Mouse (Mus musculus) testis, adult 2 months (tissue): ENCODE measurements around the gene Cpne2.

Experiments
- CTCF ChIP-seq: fragments of 200-500 bp; IDR thresholded peaks from 2 replicates; pipeline ENCODE4 v1.5.1; 2012; ENCODE audit warnings: low read depth, mild to moderate bottlenecking, inconsistent platforms, low read length, moderate library complexity; ENCODE audit not compliant: control insufficient read depth, insufficient read depth, insufficient replicate concordance
- POLR2A ChIP-seq: fragments of 200-500 bp; IDR thresholded peaks from 2 replicates; pipeline ENCODE4 v1.6.1; 2012; ENCODE audit warnings: low read depth, mild to moderate bottlenecking, inconsistent platforms, low read length, moderate library complexity; ENCODE audit not compliant: control insufficient read depth

DNA sequence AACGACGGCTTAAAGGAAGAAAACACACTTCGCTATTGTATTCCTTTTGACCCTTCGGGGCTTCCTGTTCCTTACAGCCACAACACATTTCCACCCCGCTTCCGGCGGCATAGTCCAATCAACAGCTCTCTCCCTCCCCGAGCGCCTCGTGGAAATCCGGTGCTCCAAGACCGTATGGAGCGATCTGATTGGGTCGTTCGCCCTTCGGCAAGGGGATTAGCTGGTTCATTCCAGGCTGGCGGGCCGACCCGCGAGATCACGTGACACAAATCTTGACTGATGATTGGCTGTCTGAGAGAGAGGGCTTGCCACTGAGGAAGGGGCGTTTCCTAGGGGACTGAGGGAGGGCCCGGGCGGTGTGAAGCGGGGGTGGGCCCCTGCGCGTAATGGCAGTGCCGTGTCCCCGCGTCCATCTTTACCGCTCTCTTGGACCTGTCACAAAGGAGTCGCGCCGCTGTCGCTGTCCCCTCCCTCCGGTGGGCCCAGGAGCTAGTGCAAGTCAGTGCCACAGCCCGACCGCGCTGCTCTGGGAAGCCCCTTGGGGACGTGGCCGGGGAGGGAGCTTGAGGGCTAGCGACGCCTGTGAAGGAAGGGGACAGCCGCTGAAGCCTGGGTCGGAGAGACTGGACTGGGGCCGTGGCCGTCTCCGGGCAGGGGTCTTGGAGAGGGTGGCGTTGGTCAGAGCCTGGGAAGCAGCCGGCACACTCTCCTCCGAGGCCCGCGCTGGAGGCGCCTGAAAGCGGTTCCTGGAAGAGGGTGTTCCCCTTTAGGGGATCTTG is 69.0 kb downstream of the Cpne2 start, which contains the start of the genes Rspry1 and Fam192a:
- TF ChIP-seq CTCF, result peak; percentile 13; the same call in 1 of the 2 replicates
- peak; percentile 99 for TF ChIP-seq POLR2A
